Mouse (Mus musculus) layer of hippocampus, adult 8-10 months (tissue): ENCODE measurements around the gene Ptpn5. TPM values are rescaled to one million over a fixed set of nuclear protein-coding genes. Genes with fewer than 3 reads are reported as not detected.

Experiments used
- DNase-seq, 2 experiments: peaks; one replicate each; pipeline ENCODE4 v3.0.0; 2022; ENCODE audit warnings: low spot score in 2 of 2
- total RNA-seq, 4 experiments: library from RNA; stranded (reverse); gene quantifications; 2 replicates each; pipeline ENCODE4 v1.2.4; 2022

Gene Ptpn5
- total RNA-seq, 4 experiments from 2014 or later: 100 to 116 (median 108) TPM

DNA sequence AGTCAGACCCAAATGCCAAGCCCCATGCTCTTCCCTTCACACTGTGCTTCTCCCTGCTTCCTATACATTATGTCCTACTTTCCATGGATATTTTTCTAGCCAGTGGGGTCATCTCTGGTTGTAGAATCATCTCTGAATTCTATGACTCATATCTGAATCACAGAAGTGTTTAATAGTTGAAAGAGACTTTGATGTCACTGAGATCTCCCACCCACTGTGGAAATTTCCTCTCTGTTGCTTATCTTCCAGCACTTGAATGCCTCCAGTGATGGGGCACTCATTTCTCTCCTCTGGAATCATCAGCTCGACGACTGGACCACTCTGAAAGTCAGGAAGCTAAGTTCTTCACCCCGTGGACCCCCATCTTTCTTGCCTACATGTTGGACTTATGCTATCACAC lies 22.4 kb downstream of the Ptpn5 start:
- no peak for DNase-seq

DNA sequence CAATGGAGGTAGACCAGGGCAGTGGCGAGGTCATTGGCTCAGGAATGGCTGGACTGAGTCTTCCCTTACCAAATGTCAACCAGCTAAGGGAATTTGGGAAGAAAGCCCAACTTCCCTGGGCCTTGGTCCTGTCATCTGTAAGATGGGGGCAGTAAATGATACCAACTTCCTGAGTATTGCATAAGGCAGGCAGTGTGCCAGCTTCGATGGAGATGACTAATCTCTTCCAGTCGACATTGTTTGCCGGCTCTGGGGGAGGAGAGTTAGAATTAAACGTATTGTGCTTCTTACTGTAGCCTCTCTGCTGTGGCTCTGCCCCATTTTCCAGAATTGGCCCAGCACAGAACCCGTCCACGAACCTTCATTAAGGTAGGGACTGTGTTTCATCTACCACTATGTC lies 23.0 kb downstream of the Ptpn5 start:
- DNase-seq: peak; percentile 43 to 59

DNA sequence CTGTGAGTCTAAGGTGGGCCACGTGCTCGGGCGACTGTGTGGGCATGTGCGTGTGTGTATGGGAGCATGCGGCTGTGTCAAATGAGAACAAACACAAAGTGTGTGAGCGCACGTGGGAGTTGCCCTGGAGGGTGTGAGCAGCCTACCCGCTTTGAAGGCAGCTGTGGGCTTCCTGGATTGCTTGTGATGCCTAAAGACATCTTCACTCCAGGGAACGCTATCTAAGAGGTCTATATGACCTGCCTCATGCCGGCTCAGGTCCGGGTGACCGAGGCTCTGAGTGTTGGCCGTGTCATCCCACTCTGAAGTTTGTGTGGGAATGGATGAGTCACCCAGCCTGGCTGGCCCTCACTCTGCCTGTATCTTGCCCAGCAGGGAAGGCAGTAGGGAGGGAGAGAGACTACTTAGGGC lies 24.7 kb downstream of the Ptpn5 start:
- DNase-seq: peak in 1 of 2 experiments; percentile 19

DNA sequence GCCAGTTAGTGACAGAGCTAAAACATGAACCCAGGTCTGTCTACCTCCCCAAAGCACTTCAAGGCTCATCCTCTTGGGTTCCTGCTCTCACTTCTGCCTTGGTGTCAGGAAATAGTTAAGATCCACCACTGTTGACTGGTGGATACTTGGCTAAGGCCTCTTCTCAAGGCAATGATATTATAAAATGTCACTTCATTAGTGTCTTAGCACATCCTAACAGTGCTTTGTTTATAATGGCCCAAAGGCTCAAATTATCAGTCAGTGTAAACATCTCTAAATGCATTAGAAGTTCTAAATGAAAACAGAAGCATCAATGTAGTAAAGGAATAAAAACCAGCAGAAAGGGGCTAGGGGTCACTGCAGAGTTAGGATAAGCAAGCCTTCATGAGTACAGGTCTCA lies 26.5 kb downstream of the Ptpn5 start:
- no peak for DNase-seq

DNA sequence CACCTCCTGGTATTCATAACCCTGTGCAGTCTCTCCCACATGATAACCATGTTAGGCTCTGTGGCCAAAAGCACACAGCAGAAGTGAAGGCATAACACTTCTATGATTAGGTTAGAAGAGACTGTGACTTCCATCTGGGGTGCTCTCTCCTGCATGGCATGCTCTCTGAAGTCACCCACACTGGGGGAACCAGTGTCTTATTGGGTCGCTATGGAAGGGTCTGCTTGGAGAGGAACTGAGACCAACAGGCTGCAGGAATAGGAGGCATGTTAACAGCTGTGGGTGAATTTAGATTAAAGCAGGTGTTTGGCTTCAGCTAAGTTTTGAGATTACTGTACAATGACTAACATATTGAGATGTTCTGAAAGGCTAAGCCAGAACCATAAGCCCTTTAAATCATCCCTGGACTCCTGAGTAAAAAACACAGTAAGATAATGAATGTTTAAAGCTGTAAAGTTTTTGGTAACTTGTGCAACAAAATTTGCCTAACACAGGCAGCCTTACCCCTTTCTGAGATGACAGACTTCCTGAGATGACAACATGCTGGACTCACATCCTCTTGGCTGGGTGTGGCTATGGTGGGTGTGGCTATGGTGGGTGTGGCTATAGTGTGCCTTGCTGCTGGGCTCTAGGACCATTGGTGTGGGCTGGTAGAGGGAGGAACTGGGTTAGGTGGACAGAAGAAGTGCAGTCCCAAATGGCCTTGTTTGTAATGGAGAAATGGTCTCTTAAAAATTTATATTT lies 29.6 kb downstream of the Ptpn5 start:
- no peak for DNase-seq

DNA sequence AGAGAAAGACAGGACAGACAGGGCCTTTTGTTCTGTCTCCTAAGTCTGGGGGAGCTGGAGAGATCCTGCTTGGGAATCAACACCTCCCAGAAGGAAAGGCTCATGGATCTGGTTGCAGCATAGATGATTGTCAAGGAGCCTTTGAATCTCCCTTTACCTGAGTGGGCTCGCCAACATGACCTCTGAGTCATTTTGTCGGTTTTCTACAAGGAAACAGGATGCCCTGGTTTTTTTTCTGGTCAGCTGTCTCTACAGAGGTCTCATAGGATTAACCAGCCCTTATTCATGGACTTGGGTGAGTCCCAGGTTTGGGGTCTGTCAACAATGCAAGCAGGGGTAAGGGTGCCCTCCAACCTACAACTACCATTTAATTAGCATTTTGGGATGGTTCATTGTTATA lies 30.5 kb downstream of the Ptpn5 start:
- DNase-seq: no peak

DNA sequence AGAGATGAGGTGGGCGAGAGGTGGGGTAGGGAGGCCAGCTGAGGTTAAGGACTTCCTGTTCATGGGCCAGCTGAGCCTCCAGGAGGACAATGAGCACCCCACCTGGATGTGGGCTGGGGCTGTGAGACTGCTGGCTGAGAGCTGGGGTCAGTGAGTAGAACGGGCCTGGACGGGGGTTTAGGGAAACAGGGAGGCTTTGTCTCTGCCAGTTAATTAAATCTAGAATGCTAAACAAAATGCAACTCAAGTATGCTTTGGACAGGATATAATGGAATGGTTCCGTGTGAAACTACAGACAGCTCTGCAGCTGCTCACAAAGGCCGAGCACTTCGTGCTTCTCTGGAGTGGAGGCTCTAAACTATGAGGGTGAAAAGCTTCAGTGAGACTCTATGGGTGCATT lies 32.9 kb downstream of the Ptpn5 start:
- DNase-seq: no peak

DNA sequence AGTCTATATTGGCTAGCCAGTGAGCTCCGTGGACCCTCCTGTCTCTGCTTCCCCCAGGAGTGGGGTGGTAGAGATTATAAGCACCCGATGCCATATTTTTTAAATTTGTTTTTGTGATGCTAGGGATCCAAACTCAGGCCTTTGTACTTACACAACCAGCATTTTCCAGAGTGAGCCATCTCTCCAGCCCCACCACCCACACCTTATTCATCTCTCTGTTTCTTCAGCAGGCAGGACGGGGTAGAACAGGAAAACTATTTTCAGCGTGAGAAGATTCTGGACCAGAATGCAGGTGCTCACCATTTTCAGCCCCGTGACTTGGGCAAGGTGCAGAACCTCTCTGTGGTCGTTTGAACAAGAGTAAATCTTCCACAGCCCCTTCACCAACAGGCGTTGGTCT lies 34.2 kb downstream of the Ptpn5 start:
- DNase-seq: no peak

DNA sequence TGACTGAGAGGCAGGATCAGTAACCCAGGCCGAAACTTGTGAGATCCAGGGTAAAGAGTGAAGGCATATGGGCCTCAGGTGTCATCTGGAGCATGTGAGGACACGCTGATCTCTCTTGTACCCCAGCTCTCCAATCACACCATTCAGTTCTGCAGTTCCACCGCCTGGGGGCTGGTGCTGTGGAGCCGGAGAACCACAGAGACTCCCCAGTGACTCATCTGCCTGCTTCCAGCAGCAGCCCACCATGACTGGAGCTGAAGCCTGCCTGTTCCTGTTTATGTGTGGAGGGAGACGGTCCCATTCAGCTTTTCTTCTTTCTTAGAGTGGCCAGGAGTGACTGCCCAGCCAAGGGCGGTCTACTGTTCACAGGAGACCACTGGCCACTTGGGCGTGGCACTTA lies 35.4 kb downstream of the Ptpn5 start:
- DNase-seq: peak; percentile 43 to 51

DNA sequence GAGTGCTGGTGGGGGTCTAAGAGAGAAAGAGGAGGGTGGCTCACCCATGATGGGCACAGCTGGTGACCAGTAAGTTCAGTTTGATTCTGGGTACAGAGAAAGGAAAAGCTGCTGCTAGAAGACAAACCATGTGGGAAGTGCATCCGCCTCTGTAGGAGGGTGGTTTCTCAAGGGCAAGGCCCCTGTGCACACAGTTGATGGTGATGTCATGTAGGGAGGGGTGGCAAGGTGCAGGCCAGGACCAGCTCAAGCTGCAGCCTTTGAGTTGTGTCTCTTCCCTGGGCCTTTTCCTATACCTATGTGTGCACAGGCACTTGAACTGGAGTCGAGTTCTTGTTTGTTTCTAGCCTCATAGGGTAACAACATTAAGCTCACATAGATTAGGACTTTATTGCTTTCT lies 38.5 kb downstream of the Ptpn5 start:
- no peak for DNase-seq

DNA sequence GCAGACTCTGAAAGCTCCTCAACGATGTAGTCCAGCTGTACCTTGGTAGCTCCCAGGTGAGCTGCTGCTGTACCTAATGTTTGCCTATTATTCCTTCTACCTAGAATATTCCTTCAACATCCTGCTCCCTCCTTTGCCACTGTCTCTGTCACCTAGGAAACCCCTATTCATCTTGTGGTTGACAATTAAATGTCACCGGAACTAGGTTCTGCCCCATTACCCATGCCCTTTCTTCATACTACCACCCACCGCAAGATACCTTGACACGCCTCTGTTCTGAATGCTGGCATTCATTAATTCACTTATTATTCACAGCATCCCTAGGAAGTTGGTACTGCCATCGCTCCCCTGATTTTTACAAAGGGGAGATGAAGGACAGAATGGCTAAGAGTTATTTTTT lies 39.5 kb downstream of the Ptpn5 start:
- DNase-seq: no peak

DNA sequence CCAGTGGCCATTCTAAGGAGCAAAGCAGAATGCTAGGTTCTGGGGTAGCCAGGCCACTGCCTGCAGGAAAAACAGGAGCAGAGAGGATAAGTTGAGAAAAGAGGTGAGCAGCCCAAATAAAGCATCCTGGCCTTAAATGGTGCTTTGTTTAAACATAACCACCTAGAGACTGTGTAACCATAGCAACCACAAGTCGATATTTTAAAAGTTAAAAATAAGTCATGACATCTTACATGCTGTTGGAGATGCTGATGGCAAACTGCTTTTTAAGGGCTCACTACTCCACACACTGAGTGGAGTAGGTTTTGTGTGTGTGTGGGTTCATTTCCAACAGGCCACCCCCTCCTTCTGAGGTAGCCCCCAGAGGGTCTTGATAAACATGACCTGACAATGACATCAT lies 48.4 kb downstream of the Ptpn5 start:
- no peak for DNase-seq

DNA sequence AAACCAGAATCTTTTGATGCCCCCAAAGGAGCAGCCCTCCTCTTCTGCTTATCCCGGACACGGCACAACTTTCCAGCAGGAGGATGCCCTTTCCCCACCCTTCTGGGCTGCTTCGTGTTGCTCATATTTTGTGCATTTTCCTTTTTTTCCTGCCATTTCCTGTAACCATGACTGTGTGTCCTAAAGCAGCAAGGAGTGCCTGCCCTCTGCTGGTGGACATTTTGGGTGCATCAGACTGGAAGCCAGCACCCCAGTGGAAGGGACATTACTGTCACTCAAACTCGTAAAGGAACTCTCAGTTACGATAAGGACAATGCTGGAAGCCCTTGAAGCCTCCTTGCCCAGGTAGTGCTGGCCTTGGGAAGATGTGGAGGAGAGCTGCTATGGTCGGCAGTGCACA lies 52.2 kb downstream of the Ptpn5 start:
- peak; percentile 61 to 84 for DNase-seq

DNA sequence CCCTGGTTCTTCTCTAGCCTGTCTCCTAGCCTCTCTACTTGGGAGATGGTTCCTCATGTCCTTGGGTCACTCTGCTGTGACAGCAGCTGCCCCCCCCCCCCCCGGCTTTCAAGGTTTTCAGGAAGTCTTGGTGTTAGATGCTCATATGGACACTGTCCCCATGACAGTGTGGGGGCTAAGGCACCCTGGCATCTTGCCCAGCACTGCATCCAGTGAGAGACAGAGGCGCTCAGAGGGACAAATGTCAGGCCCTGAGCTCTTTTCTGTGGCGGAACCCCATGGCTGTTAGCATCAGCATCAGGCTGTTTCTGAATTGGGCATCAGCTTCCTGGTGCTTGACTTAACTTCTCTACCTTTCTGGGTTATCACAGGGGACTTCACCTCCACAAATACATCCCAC lies 52.6 kb downstream of the Ptpn5 start:
- no peak for DNase-seq

DNA sequence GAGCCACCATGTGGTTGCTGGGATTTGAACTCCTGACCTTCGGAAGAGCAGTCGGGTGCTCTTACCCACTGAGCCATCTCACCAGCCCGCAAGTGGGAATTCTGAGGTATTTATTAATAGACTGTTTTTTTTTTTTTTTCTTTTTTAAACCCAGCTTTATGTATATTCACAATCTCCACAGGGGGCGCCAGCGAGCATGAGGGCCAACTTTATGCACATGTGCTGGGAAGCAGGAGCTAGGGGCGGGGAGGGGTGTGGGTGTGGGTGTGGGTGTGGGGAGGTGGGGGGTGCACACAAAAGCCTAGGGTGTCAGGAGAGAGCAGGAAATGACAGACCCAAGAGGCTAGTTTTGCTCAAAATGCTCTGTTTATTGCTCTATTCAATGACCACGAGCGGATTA lies 56.0 kb downstream of the Ptpn5 start:
- no peak for DNase-seq

DNA sequence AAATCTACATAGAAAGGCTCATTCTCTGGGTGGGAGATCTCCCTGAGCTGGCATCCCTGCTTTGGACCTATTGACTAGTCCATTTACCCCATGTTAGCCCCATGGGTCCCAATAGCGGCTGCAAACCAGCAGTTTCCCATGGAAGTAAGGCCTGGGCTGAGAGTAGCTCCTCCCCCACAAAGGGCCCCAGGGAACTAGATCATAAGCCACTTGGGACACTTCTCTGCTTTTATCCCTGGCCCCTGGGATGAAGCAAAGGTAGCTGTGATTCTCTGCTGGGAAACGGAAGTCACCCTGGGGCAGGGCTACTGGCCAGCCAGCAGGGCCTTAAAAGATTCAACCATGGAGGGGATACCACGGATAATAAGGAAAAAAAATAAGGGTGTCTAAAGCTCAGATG lies 56.8 kb downstream of the Ptpn5 start:
- no peak for DNase-seq

DNA sequence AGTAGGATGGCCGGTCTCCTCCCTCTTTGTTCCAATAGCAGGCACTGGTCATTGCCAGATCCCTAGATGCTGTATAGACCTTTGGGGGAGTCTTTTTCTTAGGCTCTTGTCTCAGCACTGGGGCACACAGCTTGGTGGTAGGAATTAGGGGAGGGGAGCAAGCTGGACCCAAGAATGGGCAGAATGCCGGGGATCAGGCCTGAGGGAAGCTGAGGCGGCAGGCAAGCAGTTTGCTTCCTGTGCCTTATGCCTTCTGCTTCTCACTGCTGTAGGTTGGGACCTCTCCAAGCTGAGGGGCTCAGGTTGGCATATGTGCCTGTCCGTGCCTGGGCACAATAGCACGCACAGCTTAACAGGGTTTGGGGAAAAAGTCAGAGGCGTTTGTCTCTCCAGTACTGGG lies 57.3 kb downstream of the Ptpn5 start:
- DNase-seq: no peak

DNA sequence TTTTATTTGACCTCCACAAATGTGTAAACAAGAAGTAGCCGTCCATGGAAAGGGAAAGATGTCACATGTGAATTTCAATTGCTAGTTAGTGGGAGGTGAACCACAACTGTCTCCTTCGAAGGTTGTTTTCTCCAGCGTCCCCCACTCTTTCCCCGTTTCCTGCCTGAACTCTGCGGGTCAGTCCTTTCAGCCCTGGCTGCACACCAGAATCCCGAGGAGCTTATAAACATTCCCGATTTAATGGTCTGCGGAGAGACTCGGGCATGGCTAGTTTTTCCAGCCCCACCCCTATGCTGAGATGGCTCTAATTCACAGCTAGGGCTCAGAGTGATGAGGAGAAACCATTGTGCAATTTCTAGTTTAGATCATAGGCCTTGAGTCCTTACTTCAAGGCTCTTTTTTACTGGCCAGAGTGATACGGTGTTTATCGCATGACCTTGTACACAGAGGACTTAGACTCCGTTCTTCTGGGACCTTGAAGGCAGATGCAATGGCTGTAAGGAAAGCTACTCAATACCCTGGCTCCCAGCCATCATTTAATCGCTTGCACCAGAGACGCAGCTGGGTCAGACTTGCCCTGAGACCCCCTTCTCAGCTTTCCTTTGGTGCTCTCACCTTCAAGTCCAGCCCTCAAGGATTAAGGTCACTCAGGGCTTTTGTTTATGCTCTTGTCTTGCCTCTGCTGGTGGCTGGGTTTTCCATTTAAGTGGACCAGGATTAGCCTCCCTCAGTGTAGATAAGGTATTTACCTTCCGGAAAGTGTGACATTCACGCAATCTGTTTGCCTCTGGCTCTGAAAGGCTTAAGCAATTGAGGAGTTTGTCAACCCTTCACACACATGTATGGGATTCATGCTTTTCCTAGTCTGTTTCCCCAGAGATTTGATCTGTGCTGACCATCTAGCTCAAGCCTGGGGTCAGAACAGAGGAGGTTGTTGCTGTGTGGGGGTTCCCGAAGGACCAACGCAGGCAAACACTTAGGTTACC lies 59.7 kb downstream of the Ptpn5 start:
- no peak for DNase-seq

DNA sequence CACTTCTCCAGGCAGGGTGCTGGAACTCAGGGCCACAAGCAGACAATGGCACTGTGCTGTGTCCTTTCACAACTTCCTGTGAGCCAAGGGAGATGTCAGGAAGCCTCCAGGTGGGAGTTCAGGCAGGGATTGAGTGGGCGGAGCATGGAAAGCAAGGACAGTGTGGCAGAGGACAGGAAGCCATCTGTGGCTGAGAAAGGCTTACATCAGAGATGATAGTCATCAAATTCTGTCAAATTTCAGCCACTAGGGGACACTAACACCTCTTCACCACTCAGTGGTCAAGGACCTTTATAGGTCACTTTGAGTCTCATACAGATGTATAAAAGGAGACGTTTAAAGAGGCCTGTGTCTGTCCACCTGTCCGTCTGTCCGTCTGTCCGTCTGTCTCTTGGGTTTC lies 60.9 kb downstream of the Ptpn5 start:
- DNase-seq: no peak

DNA sequence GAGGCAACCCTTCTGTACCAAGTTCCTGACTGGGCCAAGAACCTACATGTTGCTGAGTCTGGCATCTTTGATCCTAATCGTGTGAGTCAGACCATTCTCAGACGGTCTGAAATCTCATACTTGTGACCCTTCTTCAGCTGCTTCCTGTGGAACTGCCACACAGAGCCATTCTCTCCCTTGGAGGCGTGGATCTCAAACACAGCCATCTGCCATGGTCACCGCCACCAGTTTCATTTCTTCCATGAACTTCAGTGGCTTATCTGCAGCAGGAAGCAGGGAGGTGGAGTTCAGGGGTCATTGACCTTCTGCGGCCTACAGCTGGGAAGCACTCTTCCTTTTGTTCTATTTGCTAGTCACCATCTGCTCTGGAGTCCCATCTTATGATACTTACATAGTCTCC lies 65.6 kb downstream of the Ptpn5 start:
- no peak for DNase-seq

DNA sequence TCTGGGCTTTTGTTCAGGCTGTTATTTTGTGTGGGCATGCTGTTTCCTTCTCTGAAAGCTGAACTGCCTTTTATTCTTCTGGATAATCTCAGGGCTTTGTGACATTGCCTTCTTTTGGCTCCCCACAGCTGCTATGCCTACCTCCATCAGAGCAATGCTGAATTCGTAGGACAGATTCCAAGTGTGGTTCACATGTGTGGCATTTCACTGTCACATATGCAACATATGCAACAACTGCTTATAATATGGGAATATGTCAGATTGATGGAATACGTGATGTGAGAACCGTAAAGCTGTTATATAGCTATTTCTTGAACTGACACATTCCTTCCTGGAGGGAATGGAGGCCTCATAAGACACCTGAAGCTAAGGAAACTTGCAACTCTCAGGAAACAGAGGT lies 66.5 kb downstream of the Ptpn5 start:
- DNase-seq: no peak

DNA sequence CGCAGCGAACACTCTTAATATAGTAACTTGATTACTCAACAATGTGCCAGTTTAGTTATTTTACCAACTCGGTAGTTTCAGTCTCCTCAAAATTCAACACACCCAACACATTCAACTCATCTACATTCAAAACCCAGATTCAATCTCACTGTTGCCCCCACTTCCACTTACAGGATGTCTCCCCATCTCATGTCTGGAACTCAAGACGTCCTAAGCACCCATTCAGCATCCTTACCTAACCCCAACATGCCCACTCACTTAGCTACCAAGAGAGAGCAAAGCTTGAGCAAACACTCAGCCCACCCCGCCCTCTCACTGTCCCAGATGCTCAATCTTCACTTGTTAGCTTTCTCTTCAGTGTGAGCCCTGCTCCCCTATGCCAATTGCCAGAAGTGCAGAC lies 71.9 kb downstream of the Ptpn5 start:
- no peak for DNase-seq

DNA sequence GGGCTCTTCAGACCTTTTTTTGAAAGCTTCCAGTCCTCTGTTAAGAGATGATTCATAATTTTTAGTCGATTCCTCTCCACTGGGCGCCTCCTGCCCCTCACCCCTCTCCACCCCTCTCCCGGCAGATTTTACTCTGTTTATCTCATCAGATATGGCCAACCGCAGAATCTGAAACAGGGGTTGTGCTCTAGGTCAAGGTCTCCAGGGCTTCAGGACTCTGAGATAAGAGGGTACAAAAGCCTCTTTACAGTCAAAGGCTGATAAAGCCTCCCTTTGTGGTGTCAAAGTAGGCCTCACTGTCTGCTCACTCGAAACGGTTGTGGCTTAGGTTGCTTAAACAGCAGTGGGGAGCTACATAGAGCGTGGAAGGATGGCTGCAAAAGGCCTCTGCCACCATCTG lies 74.1 kb downstream of the Ptpn5 start:
- no peak for DNase-seq
